Mouse (Mus musculus) CH12.LX (cell line): ENCODE measurements around the gene Pde6b.

Source experiments
- CTCF ChIP-seq, 2 experiments: IDR thresholded peaks in 1 of 2; conservative IDR thresholded peaks in 1 of 2; 2 replicates each; pipeline ENCODE4 v1.5.1; 2011 to 2012; ENCODE audit warnings: low read depth in 2 of 2, low read length in 2 of 2, improper control_type of control experiment in 1 of 2, inconsistent platforms in 1 of 2, mild to moderate bottlenecking in 1 of 2, moderate library complexity in 1 of 2
- EP300 ChIP-seq: IDR thresholded peaks from 2 replicates; pipeline ENCODE4 v1.6.1; 2011; ENCODE audit warnings: low read length, improper control_type of control experiment
- ETS1 ChIP-seq: conservative IDR thresholded peaks from 2 replicates; pipeline ENCODE4 v1.6.1; 2012; ENCODE audit warnings: low read depth, mild to moderate bottlenecking, inconsistent platforms, low read length, improper control_type of control experiment, moderate library complexity
- GABPA ChIP-seq: IDR thresholded peaks from 2 replicates; pipeline ENCODE4 v1.6.1; 2012; ENCODE audit warnings: low read depth, low read length, improper control_type of control experiment, inconsistent platforms; ENCODE audit not compliant: insufficient replicate concordance
- KAT2A ChIP-seq: IDR thresholded peaks from 2 replicates; pipeline ENCODE4 v1.6.1; 2012; ENCODE audit warnings: low read length, improper control_type of control experiment, inconsistent platforms; ENCODE audit not compliant: insufficient replicate concordance
- NELFE ChIP-seq: IDR thresholded peaks from 2 replicates; pipeline ENCODE4 v1.6.1; 2011; ENCODE audit warnings: low read depth, low read length, improper control_type of control experiment
- POLR2A ChIP-seq: IDR thresholded peaks from 2 replicates; pipeline ENCODE4 v1.6.1; 2011; ENCODE audit warnings: low read depth, mild to moderate bottlenecking, improper control_type of control experiment, low read length
- TCF12 ChIP-seq: IDR thresholded peaks from 2 replicates; pipeline ENCODE4 v1.6.1; 2014; ENCODE audit warnings: low read depth, mild to moderate bottlenecking, inconsistent platforms, low read length, improper control_type of control experiment
- ZC3H11A ChIP-seq: IDR thresholded peaks from 2 replicates; pipeline ENCODE4 v1.6.1; 2012; ENCODE audit warnings: low read depth, mild to moderate bottlenecking, inconsistent platforms, low read length, improper control_type of control experiment
- ZNF384 ChIP-seq: IDR thresholded peaks from 2 replicates; pipeline ENCODE4 v1.6.1; 2012; ENCODE audit warnings: low read depth, low read length, improper control_type of control experiment, inconsistent platforms

DNA sequence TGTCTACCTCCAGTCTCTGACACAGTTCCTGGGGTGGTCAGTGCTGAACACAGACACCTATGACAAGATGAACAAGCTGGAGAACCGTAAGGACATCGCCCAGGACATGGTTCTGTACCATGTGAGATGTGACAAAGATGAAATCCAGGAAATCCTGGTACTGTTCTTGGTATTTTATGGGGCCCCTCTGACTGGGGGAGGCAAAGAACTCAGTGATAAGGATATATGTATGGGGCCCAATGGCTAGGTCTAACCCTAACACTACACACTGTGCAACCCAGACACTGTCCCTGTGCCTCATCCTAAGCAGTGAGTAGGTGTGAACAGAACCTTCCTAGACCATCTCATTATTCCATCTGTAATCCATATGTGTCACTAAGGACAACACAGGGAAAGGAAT, 35.2 kb downstream of the Pde6b start:
- no peak for TF ChIP-seq EP300
- no peak for TF ChIP-seq CTCF (conservative IDR thresholded peaks at IDR 0.05 in 1 of 2, IDR thresholded peaks at IDR 0.05 in 1 of 2; ENCODE audit: low read depth in 2 of 2, low read length in 2 of 2)
- TF ChIP-seq ZNF384: no peak
- no peak for TF ChIP-seq ZC3H11A
- no peak for TF ChIP-seq TCF12
- no peak for TF ChIP-seq KAT2A
- TF ChIP-seq GABPA: no peak
- no peak for TF ChIP-seq ETS1
- TF ChIP-seq NELFE: no peak
- TF ChIP-seq POLR2A: no peak
